Mouse (Mus musculus) B cell, adult (primary cell): Measurements from ENCODE around the gene 2210011C24Rik. TPM values are rescaled to one million over a fixed set of nuclear protein-coding genes. Genes with fewer than 3 reads are reported as not detected.

Experiments used
- total RNA-seq: library from RNA; stranded (reverse); gene quantifications from 4 replicates; pipeline ENCODE4 v1.2.4, GENCODE M21; 2023; ENCODE audit not compliant: inconsistent age

2210011C24Rik gene
- total RNA-seq: not detected in 4 replicates

GRCm38 (mm10) chr8:84011705-84012498 is at the start of gene 2210011C24Rik:
Gene 2210011C24Rik (minus strand): TSS chr8:84012171.

GRCm38 (mm10) chr8:84044900-84045299 is 32.9 kb upstream of the 2210011C24Rik start, which contains the start of gene Rln3:
Gene Rln3 (minus strand): TSS chr8:84045000.

GRCm38 (mm10) chr8:84042066-84042947 is 30.3 kb upstream of the 2210011C24Rik start, which contains the start of gene Il27ra:
Gene Il27ra (minus strand): TSS chr8:84042589.

GRCm38 (mm10) chr8:84021096-84021495 is 9.1 kb upstream of the 2210011C24Rik start, which contains the start of gene Palm3:
Gene Palm3 (plus strand): TSS chr8:84021471.

GRCm38 (mm10) chr8:84001281-84002000 is 10.5 kb downstream of the 2210011C24Rik start, which contains the start of gene 1700067K01Rik:
Gene 1700067K01Rik (plus strand): TSS chr8:84001502.

GRCm38 (mm10) chr8:83997511-83998141 is 14.3 kb downstream of the 2210011C24Rik start, which contains the start of gene Samd1:
Gene Samd1 (plus strand): TSS chr8:83997672.

GRCm38 (mm10) chr8:83972150-83973120 is 39.5 kb downstream of the 2210011C24Rik start, which contains the start of gene Prkaca:
Gene Prkaca (plus strand): TSS chr8:83972993.

Other genes with a start within 250 kb of the 2210011C24Rik start
- gene Adgrl1, start 112.1 kb downstream of the 2210011C24Rik start, total RNA-seq: 4.0 to 9.1 TPM (median 5.7 TPM) in 4 replicates
- 1.0 to 2.6 TPM (median 1.3 TPM) in 4 replicates for gene Gm10644, start 57.0 kb downstream of the 2210011C24Rik start, total RNA-seq
- gene Asf1b, start 56.7 kb downstream of the 2210011C24Rik start, total RNA-seq: 8.9 to 13.0 TPM (median 11.5 TPM) in 4 replicates
- 45.8 to 49.4 TPM (median 48.8 TPM) in 4 replicates for gene Prkaca, start 39.2 kb downstream of the 2210011C24Rik start, total RNA-seq
- 50.7 to 56.9 TPM (median 54.5 TPM) in 4 replicates for gene Samd1, start 14.5 kb downstream of the 2210011C24Rik start, total RNA-seq
- 0.51 to 1.3 TPM (median 0.92 TPM) in 4 replicates for gene 1700067K01Rik, start 10.7 kb downstream of the 2210011C24Rik start, total RNA-seq
- 0.21 TPM in 1 of 4 replicates, not detected in the others for gene Palm3, start 9.3 kb upstream of the 2210011C24Rik start, total RNA-seq
- 90.8 to 101 TPM (median 92.9 TPM) in 4 replicates for gene Il27ra, start 30.4 kb upstream of the 2210011C24Rik start, total RNA-seq
- gene Rln3, start 32.8 kb upstream of the 2210011C24Rik start, total RNA-seq: not detected in 4 replicates
- 6.1 to 8.0 TPM (median 6.4 TPM) in 4 replicates for gene Gm10643, start 53.0 kb upstream of the 2210011C24Rik start, total RNA-seq
- gene Rfx1, start 54.7 kb upstream of the 2210011C24Rik start, total RNA-seq: 86.3 to 95.7 TPM (median 91.8 TPM) in 4 replicates
- gene Dcaf15, start 92.6 kb upstream of the 2210011C24Rik start, total RNA-seq: 48.9 to 55.8 TPM (median 52.6 TPM) in 4 replicates
- gene Podnl1, start 113.8 kb upstream of the 2210011C24Rik start, total RNA-seq: not detected in 4 replicates
- 33.0 to 37.2 TPM (median 35.2 TPM) in 4 replicates for gene Cc2d1a, start 135.8 kb upstream of the 2210011C24Rik start, total RNA-seq
- 0.63 to 3.4 TPM (median 1.6 TPM) in 4 replicates for gene 4930432K21Rik, start 135.9 kb upstream of the 2210011C24Rik start, total RNA-seq
- gene Nanos3, start 173.0 kb upstream of the 2210011C24Rik start, total RNA-seq: not detected in 4 replicates
- 25.3 to 28.1 TPM (median 26.9 TPM) in 4 replicates for gene Zswim4, start 224.9 kb upstream of the 2210011C24Rik start, total RNA-seq
- gene D8Ertd738e, start 237.5 kb upstream of the 2210011C24Rik start, total RNA-seq: 191 to 228 TPM (median 213 TPM) in 4 replicates
- gene Mri1, start 245.2 kb upstream of the 2210011C24Rik start, total RNA-seq: 34.8 to 36.2 TPM (median 35.5 TPM) in 4 replicates